Mouse (Mus musculus) intestine, postnatal 0 days (tissue): ENCODE results near the gene Olfr522. TPM values are rescaled to one million over a fixed set of nuclear protein-coding genes. Genes with fewer than 3 reads are reported as not detected.

ENCODE experiments used
- ATAC-seq: fragments of 200-750 bp; cut with Nextera tagmentation; 2 replicates; pipeline ENCODE4 v1.8.0; 2017; ENCODE audit warnings: mild to moderate bottlenecking, moderate TSS enrichment, moderate library complexity
- H3K27ac ChIP-seq: fragments of 300-500 bp; sonication (generic); 2 replicates; pipeline ENCODE4 v1.5.1; 2014; ENCODE audit warnings: mild to moderate bottlenecking, low read depth, low read length, moderate library complexity
- H3K27me3 ChIP-seq: fragments of 300-500 bp; sonication (generic); replicated peaks from 2 replicates; pipeline ENCODE4 v1.6.1; 2014; ENCODE audit warnings: low read length, mixed read lengths; ENCODE audit not compliant: control insufficient read depth, insufficient read depth
- H3K36me3 ChIP-seq: fragments of 300-500 bp; sonication (generic); 2 replicates; pipeline ENCODE4 v1.6.1; 2014; ENCODE audit warnings: mild to moderate bottlenecking, moderate library complexity; ENCODE audit not compliant: control insufficient read depth, insufficient read depth
- H3K4me1 ChIP-seq: fragments of 300-500 bp; sonication (generic); replicated peaks from 2 replicates; pipeline ENCODE4 v1.6.1; 2014; ENCODE audit warnings: antibody characterized with exemption, low read length, mixed read lengths; ENCODE audit not compliant: control insufficient read depth, insufficient read depth
- H3K4me2 ChIP-seq: fragments of 300-500 bp; sonication (generic); replicated peaks from 2 replicates; pipeline ENCODE4 v1.6.1; 2014; ENCODE audit warnings: low read depth, mild to moderate bottlenecking, moderate library complexity
- H3K4me3 ChIP-seq: fragments of 300-500 bp; sonication (generic); 2 replicates; pipeline ENCODE4 v1.5.1; 2014; ENCODE audit warnings: low read depth, low read length
- H3K9ac ChIP-seq: fragments of 300-500 bp; sonication (generic); 2 replicates; pipeline ENCODE4 v1.6.1; 2014; ENCODE audit warnings: mild to moderate bottlenecking, low read depth, low read length
- H3K9me3 ChIP-seq: fragments of 300-500 bp; sonication (generic); 2 replicates; pipeline ENCODE4 v1.6.1; 2016; ENCODE audit warnings: mixed run types; ENCODE audit not compliant: control insufficient read depth
- CTCF ChIP-seq: sonication (generic); IDR thresholded peaks from 2 replicates; pipeline ENCODE4 v1.5.1; 2016; ENCODE audit warnings: low read depth, mild to moderate bottlenecking, control low read depth, antibody characterized with exemption, moderate library complexity
- WGBS: fragments of 180-500 bp; shearing (Covaris S2); extraction: QIAGEN DNeasy Blood & Tissue Kit; methylation state at CpG from one replicate; pipeline ENCODE4 v1.1.7; 2014; 5-methylcytosine and 5-hydroxymethylcytosine counted together
- polyA plus RNA-seq: library from polyadenylated mRNA; unstranded; fragments of >200 nt; fragmentation: Nextera tagmentation; extraction: Ambion mirVana; gene quantifications from 2 replicates; pipeline ENCODE4 v1.2.1, GENCODE M21; 2015

Olfr522 gene
- polyA plus RNA-seq, 1 experiment from 2014 or later: not detected

DNA sequence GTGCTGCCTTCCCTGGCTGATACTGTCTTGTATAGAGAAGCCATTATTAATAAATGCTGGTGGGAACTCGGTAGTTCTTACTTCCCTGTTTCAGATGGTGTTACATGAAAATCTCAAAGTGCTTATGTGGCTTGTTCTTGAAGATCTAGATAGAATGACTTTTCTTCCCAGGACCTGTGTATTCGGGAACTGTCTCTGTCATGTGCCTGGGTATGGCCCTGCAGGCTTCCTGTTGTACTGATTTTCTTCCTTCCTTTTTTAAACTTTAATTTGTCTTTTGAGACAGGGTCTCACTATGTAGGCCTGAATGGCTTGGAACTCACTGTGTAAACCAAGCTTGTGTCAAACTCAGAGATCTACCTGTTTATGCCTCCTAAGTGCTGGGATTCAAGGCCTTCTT is 36.7 kb downstream of the Olfr522 start:
- Histone ChIP-seq H3K4me1 (no peaks in the 10 kb centered on the region), H3K27ac (no peak overlapping the region), H3K4me2 (no peak overlapping the region), H3K9me3 (no peaks in the 10 kb centered on the region), H3K4me3 (no peak overlapping the region), H3K9ac (no peak overlapping the region), H3K27me3 (no peaks in the 10 kb centered on the region), H3K36me3 (peaks cover 16% of the 10 kb centered on the region)
- ATAC-seq: no peak
- 77% methylated on average over 2 of the region's 2 CpGs for WGBS
- TF ChIP-seq CTCF: no peak

DNA sequence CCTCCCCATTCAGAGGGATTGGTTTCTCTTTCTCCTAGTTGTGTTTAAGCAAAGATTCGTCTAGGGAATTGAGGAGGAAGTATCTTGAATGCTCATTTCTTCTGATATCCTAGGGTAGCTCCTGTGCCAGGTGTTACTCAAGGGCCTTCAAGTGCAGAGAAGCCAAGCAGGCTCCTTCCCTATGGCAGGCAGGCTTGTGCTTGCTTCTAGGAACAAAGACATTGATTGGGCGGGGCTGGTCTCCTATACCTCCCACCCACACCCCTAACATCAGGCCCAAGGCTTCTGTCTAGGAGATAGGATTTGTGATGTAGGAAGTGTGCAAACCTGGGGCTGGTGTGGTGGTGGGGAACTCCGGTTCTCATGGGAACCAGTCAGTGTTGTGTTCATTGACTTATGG is 37.6 kb downstream of the Olfr522 start:
- TF ChIP-seq CTCF: no peak
- Histone ChIP-seq H3K4me1 (no peaks in the 10 kb centered on the region), H3K4me2 (peak overlapping the region; percentile 54), H3K4me3 (no peak overlapping the region), H3K27me3 (no peaks in the 10 kb centered on the region), H3K36me3 (peaks cover 16% of the 10 kb centered on the region), H3K9me3 (no peaks in the 10 kb centered on the region), H3K27ac (no peak overlapping the region; the same call in 1 of the 2 replicates), H3K9ac (no peak overlapping the region)
- ATAC-seq: no peak
- 66% methylated on average over 3 of the region's 3 CpGs for WGBS

DNA sequence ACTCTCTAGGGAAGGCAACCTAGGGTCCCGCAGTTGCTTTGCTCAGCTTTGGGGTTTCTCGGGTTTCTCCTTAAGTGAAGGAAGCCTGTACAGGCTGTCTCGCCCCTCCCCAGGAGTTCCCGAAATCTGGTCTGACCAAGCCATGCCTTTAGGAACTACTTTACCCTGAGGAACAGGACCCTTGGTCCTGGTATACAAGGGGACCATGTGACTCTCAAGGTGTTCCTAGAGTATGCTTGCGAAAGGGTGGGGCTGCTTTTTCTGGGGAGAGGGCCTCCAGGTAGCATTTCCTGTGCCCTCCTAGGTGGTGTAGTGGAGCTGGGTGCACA is 38.6 kb downstream of the Olfr522 start:
- 3% methylated on average over 5 of the region's 5 CpGs for WGBS
- H3K4me2 ChIP-seq: peak overlapping the region; percentile 90
- TF ChIP-seq CTCF: no peak
- H3K27me3 ChIP-seq: no peaks in the 10 kb centered on the region
- H3K9ac ChIP-seq: peak overlapping the region; percentile 87
- H3K4me1 ChIP-seq: no peaks in the 10 kb centered on the region
- peak; percentile 3; the same call in 1 of the 2 replicates for ATAC-seq
- H3K36me3 ChIP-seq: peaks cover 16% of the 10 kb centered on the region
- peak overlapping the region; percentile 50; the same call in 1 of the 2 replicates for H3K27ac ChIP-seq
- H3K4me3 ChIP-seq: peak overlapping the region; percentile 89
- H3K9me3 ChIP-seq: no peaks in the 10 kb centered on the region

DNA sequence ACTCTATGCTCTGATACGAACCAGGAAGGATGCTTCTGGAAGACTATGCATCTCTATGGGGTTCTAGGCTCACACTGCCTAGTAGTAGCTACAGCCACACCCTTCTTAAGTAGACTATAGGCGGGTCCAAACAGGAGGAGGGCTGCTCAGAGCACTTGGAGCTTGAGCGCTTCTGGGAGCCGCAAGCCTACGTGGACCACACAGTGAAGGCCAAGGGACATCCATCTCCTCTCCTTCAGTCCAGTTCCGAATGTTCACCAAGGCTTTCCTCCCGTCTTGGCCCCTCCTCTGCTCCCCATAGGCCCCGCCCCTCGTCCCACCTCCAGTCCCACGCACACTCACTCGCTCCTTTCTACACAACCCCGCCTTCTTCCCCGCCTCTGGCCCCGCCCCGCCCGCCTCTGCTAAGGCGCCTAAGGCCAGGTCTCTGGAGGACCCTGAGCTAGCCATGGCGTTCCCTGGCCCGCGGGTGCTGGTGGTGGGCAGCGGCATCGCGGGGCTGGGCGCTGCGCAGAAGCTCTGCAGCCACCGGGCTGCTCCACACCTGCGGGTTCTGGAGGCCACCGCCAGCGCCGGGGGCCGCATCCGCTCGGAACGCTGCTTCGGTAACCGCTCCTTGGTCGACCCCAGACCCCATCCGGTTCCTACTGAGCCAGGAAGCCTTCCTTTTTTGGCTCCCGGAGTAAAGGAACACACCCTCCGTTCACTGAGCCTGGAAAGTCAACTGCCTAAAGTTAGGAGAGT is 39.1 kb downstream of the Olfr522 start:
- no peaks in the 10 kb centered on the region for H3K27me3 ChIP-seq
- H3K27ac ChIP-seq: peak overlapping the region; percentile 50; the same call in 1 of the 2 replicates
- H3K9me3 ChIP-seq: no peaks in the 10 kb centered on the region
- no peak for TF ChIP-seq CTCF
- H3K4me1 ChIP-seq: no peaks in the 10 kb centered on the region
- WGBS: under 1% methylated on average over 39 of the region's 40 CpGs
- H3K4me3 ChIP-seq: peak overlapping the region; percentile 89
- peak; percentile 90 for ATAC-seq
- H3K36me3 ChIP-seq: peaks cover 14% of the 10 kb centered on the region
- peak overlapping the region; percentile 90 for H3K4me2 ChIP-seq
- H3K9ac ChIP-seq: peak overlapping the region; percentile 87

DNA sequence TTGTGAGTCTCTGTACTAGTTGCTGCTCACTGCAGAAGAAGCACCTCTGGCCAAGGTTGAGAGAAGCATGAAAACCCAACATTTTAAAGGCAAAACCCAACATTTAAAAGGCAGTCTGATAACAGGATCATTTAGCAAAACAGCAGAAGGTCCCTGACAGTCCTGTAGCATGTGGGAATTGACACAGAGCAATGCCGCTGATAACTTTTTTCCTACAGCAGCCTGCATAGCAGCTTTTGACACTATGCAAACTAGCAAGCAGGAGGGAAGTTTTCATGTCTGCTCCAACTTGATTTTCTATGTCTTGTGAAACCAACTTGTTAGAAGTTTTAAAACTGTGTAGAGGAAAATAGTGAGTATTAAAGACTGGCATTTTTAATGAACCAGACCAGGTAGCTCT is 40.2 kb downstream of the Olfr522 start:
- no peak overlapping the region for H3K27ac ChIP-seq
- WGBS: 98% methylated on average over 1 of the region's 1 CpGs
- no peaks in the 10 kb centered on the region for H3K27me3 ChIP-seq
- no peak overlapping the region for H3K4me3 ChIP-seq
- TF ChIP-seq CTCF: no peak
- peaks cover 4% of the 10 kb centered on the region; the same call in 1 of the 2 replicates for H3K36me3 ChIP-seq
- ATAC-seq: no peak
- H3K4me2 ChIP-seq: no peak overlapping the region
- H3K9ac ChIP-seq: no peak overlapping the region
- H3K9me3 ChIP-seq: no peaks in the 10 kb centered on the region
- H3K4me1 ChIP-seq: no peaks in the 10 kb centered on the region

DNA sequence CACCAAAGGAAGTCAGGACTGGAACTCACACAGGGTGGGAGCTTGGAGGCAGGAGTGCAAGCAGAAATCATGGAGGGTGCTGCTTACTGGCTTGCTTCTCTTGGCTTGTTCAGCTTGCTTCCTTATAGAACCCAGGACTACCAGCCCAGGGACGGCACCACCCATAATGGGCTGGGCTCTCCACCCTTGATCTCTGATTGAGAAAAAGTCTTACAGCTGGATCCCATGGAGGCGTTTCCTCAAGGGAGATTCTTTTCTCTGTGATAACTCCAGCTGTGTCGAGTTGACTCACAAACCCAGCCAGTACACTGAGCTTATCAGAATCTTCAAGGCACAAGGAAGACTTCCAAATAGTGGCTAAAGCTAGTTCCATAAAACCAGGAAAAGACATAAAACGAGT is 41.8 kb downstream of the Olfr522 start:
- ATAC-seq: peak; percentile 34
- no peak overlapping the region for H3K4me3 ChIP-seq

More for the DNA sequence above, 41.8 kb downstream of the Olfr522 start:
- Histone ChIP-seq H3K9me3 (no peaks in the 10 kb centered on the region), H3K9ac (no peak overlapping the region), H3K36me3 (no peaks in the 10 kb centered on the region), H3K27ac (peak overlapping the region; percentile 60; the same call in 1 of the 2 replicates), H3K4me1 (no peaks in the 10 kb centered on the region), H3K27me3 (no peaks in the 10 kb centered on the region), H3K4me2 (peak overlapping the region; percentile 18)
- TF ChIP-seq CTCF: no peak
- 19% methylated on average over 4 of the region's 4 CpGs for WGBS
